Mouse (Mus musculus) heart, adult 18-20 months (tissue): ENCODE measurements around the gene Arhgef3. TPM values are rescaled to one million over a fixed set of nuclear protein-coding genes. Genes with fewer than 3 reads are reported as not detected.

Source experiments
- DNase-seq, 2 experiments: peaks; one replicate each; pipeline ENCODE4 v3.0.0; 2021 to 2022; ENCODE audit warnings: mixed read lengths in 1 of 2
- total RNA-seq, 2 experiments: library from RNA; stranded (reverse); gene quantifications; 2 replicates each; pipeline ENCODE4 v1.2.3; 2021

Gene Arhgef3
- total RNA-seq, 2 experiments from 2014 or later: 24.5 to 26.1 TPM

DNA sequence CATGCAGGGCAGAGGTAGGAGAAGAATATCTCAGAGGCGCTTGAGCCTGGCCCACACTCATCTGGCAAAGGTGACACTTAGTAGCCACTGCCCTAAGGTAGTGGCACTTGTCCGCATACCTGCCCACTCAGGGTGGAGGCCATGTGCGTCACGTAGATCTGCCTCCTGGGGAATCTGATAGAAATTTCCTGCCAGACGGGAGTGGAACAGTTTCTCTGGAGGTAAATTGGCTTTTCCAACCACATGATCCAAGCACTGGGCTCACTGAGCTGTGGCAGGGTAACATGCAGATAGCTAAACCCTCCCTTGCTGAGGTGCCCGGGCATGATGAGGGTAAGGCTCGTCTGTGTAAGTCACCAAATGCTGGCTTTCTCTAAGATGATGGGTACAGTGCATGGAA is 46.1 kb downstream of the Arhgef3 start:
- DNase-seq: no peak

GRCm38 (mm10) chr14:27164639-27165038 is 49.9 kb downstream of the Arhgef3 start:
- DNase-seq: no peak

- peak in 1 of 2 experiments; percentile 50 for DNase-seq
Measured at GRCm38 (mm10) chr14:27166751-27167150, 52.1 kb downstream of the Arhgef3 start.

- no peak for DNase-seq
Measured at GRCm38 (mm10) chr14:27167177-27167576, 52.5 kb downstream of the Arhgef3 start.

GRCm38 (mm10) chr14:27168387-27168786 is 53.7 kb downstream of the Arhgef3 start:
- no peak for DNase-seq

DNA sequence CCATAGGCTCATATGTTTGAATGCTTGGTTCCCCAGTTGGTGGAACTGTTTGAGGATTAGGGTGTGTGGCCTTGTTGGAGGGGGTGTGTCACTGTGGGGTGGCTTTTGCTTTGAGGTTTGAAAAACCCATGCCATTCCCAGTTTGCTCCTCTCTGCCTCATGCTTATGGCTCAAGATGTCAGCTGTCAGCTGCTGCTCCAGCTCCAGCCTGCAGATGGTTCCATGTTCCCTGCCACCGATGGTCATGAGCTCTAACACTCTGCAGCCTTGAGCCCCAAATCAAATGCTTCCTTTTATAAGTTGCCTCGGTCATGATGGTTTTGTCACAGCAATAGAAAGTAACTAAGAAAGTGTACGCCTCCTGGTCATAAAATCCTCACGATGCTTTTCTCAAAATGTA is 54.6 kb downstream of the Arhgef3 start:
- DNase-seq: no peak

DNA sequence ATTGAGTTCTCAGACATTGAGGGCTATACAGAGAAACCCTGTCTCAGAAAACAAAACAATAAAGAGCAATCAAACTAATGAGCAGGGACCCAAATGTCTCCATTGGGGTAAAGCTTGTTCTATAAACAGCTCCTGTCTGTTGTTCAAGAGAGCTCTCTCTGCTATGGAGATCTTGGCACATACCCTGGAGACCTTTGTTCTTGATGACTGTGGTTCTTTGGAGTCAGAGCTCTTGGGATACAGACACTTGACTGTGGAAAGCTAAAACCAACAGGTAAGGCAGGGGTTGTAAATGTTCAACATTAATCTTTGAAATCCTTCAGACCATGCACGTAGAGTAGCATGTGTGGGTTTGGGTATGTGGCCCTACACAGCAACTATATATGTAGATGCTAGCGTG is 55.7 kb downstream of the Arhgef3 start:
- DNase-seq: no peak

DNA sequence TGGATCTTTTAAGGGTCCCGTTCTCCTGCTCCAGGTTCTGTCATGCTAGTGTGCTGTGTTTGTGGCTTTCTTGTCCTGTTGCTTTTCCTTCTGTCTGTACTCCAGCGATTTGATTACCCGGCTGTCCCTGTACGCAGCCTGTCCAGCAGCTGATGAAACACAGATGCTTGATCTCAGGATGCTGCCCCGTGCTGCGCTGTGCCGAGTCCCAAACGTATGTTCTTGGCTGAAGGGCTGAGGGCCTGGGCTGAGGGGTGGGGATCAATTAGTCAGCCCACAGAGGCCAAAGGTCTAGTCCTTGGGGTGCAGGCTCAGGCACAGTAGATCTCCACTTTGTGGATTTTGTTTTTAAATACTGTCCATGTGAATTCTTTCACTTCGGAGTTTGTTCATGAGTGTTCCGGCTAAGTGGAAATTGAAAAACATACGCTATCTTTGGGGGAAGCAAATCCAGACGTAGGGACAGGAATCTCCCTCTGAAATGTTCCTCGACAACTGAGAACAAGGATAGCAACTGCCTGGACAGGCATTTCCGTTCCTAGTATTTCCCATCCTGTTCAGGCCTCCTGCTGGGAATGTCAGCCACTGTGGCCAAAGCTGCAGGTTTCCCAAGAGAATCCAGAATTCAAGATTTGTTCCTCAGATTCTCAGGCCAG is 56.6 kb downstream of the Arhgef3 start:
- peak; percentile 77 to 85 for DNase-seq

- DNase-seq: peak; percentile 87
Measured at GRCm38 (mm10) chr14:27173178-27173803, 58.6 kb downstream of the Arhgef3 start.

DNA sequence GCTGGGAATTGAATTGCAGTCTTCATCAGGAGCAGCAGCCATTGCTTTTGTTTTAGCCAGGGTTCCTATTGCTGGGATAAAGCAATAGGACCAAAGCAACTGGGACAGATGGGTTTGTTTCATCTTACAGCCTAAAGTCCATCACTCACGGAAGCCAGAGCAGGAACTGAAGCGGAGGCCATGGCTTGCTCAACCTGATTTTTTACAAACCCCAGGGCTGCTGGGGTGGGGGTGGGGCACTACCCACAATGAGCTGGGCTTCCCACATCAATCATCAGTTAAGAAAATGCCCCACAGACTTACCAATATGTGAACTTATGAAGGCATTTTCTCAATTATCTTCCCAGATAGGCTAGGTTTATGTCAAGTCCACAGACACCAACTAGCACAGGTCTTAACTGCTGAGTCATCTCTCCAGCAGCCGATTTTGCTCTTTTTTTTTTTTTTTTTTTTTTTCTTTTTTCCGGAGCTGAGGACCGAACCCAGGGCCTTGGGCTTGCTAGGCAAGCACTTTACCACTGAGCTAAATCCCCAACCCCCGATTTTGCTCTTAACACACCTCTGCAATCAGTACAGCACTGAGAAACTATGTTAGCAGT is 59.6 kb downstream of the Arhgef3 start:
- DNase-seq: no peak

DNA sequence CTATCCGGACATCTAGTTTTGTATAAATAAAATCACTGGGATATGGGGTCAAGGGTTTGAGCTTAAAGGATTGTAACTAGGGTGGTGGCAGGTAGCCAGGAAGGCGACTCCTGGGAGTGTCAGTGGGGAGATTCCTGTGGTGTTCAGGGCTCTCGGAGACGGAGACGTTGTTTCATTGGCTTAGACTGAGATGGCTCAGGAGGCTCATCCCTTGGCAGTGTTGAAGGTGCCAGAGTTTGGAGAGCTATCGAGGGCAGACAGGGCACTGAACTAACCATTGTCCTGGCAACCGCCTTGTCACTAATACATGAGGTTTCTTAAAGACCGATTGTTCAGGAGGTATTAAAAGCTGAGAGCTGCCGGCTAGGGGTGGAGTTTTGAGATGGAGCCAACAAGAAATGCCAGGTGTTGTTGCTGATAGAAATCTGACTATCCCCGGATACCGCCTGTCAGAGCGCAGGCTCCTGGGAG is 60.2 kb downstream of the Arhgef3 start:
- DNase-seq: peak in 1 of 2 experiments; percentile 53

- DNase-seq: no peak
Measured at GRCm38 (mm10) chr14:27175343-27175742, 60.6 kb downstream of the Arhgef3 start.

DNA sequence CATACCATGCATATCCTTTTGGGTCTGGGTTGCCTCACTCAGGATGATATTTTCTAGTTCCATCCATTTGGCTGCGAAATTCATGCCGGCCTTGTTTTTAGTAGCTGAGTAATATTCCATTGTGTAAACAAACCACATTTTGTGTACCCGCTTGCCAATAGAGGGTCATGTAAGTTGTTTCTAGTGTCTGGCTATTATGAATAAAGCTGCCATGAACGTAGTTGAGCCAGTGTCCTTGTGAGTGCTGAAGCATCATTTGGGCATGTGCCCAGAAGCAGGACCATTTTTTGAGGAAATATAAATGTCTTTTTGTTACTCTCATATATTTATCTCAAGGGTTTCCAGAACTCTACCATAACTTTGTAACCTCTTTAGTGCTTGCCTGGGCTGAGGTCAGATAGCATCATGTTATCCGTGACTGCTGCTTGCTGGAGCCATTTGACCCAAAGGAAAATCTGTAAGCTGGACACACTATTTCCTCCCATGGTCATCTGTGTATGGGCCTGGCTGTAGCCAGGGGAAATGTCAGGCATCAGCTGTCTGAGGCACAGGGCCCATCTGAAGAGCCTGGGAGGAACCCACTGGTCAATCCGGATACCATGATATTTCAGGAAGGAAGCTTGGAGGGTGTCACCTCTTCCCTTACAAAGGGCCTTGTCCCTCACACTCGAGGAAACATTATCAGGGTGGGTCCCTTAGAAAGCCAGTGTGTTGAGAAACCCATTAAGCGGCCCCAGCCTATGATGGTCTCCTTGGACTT is 63.3 kb downstream of the Arhgef3 start:
- peak in 1 of 2 experiments; percentile 86 for DNase-seq

GRCm38 (mm10) chr14:27178560-27178920 is 63.8 kb downstream of the Arhgef3 start:
- peak; percentile 92 to 93 for DNase-seq

DNA sequence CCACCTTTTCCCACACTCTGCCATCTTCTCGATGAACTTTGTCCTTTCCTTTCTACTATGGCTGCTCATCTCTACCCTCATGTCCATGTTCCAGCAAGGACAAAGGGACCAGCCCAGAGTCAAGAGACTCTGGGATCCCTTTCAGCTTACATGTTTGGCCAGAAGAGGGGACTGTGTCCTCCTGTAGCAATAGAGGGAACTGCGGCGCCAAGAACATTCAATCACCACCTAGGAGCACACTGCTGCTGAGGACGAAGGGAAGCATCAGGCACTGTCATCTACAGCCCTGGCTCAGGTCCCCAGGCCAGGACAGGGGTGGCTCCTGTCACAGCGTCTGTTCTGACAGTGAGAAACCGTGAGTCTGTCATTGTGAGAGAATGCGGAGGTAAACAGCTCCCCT is 65.1 kb downstream of the Arhgef3 start:
- peak; percentile 49 to 59 for DNase-seq

- DNase-seq: peak; percentile 79 to 80
Measured at GRCm38 (mm10) chr14:27182059-27182458, 67.4 kb downstream of the Arhgef3 start.

DNA sequence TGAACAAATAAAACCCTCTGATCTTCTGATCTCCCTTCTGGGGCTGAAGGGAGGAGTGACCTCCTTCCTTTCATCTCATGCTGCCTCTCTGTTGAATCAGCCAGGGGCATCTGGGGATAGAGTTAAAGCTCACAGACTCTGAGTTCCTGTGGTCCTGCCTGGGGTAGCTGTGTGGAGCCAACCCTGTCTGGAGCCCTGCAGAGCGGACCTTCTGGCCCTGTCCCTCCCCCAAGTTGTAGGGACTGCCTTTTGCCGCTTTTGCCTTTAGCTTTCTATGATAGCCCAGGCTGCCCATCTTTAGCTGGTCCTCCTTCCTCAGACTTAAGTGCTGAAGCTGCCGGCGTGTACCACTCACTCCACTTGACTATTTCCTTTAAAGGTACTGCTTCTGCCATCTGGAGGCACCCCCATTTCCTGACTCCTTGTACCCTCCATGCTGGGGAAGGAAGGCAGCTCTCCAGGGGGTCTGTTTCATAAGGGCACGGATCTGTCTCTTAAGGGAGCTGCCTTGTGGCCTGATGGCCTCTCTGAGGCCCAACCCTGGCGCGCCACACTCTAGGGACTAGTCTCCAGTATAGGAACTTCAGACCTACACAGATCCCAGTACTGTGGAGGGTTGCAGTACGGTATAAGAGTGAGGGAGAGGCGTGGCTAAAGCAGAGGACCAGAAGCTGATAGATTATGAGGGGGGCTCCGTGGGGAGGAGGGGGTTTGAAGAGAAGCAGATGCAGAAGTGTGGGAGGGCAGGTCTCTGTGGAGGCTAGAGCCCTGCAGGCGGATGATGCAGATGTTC is 68.1 kb downstream of the Arhgef3 start:
- DNase-seq: no peak

DNA sequence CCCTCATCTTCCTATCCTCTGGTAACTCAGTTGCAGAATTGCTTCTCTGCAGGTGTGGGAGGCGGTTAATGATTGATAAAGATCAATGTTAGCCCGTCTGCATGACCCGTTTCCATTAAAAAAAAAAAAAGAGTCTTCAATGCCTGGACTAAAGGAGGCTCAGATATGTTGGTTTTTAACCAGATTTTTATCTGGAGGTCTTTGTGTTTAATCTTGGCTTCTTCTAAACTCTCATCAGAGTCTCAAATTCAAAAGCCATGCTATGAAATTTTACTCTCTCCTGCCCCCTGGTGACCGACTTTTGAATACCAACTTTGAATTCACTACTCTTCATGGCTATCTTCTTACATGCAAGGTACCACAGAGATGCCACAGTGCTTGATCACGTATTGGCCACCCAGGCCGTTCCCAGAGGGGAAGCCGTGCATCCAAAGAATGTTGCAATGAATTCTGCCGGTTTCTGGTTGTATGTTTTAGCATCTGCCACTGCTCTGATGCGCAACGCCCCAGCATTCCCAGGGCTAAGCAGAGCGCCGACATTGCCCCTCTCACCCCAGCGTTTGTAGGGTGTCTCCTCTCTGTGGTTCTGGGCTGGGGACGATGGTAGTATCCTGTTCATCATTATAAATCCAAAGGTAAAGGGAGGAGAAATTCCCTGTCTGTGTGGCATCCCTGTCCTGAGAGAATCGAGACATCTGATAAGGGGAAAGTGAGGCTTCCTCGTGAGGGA is 69.0 kb downstream of the Arhgef3 start:
- peak; percentile 76 to 95 for DNase-seq

DNA sequence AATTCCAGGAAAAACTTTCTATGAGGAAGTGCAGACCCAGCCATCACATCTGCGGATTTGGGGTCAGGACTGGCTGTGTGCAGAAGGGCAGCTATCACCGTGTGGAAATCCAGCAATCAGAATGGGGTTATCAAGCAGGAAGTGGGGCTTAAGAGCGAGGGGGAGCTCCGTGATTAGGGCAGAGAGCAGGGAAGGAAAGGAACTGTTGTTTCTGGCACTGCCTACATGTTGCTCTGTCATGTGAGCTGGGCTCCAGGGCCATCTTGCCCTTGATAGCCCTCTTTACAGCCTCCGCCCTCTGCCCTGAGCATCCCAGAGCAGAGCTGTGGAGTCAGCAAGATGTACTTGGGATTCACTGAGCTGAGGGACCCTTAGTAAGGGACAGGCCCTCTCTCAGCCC is 71.2 kb downstream of the Arhgef3 start:
- peak in 1 of 2 experiments; percentile 57 for DNase-seq

DNA sequence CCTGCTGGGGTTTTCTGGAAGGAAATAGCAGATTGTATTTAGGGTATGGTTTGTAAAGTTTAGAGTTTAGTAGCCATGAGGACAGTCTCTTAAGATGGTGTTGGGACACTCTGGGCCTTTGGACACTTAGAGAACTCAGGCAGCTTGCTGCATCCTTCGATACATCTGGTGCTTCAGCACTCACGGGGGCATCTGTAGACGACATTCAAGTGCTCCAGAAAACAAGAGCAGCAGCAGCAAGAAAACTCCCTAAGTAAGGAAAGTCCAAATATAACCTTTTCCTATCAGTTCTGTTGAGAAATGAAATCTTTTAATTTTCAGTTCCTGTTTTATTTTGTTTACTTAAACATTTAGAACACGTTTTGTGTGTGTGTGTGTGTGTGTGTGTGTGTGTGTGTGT is 71.9 kb downstream of the Arhgef3 start:
- no peak for DNase-seq

DNA sequence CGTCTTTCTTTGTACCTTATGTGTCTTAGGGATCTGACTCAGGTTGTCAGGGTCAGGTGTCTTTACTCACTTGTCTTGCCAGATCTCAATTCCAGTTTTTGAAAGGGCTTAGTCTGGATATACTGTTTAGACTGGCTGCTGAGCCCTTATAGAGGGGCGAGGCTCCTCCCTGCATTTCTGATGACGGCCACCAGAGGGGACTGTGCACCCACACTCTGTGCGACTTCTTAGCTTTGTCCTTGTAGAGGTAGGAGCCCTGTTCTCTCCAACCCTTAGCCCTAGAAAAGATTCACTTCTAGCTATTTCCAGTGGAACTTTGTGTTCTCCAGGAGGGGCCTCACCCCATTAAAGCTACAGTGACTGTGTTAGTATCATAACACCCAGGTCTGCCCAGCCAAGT is 72.3 kb downstream of the Arhgef3 start:
- peak; percentile 84 to 90 for DNase-seq
